Mouse (Mus musculus) G1E (cell line): Measurements from ENCODE around the gene Me1. TPM values are rescaled to one million over a fixed set of nuclear protein-coding genes. Genes with fewer than 3 reads are reported as not detected.

Experiments
- ATAC-seq: 2 replicates; pipeline ENCODE4 v1.8.0; 2016; ENCODE audit warnings: mild to moderate bottlenecking; ENCODE audit not compliant: insufficient number of reproducible peaks, poor library complexity, low FRiP score, severe bottlenecking; ENCODE audit errors: extremely low read depth
- DNase-seq: peaks from one replicate; pipeline ENCODE4 v3.0.0; 2012; ENCODE audit warnings: low spot score
- H3K27me3 ChIP-seq: 2 replicates; pipeline ENCODE4 v1.6.1; 2012; ENCODE audit warnings: mild to moderate bottlenecking, low read length, inconsistent platforms; ENCODE audit not compliant: insufficient read depth
- H3K36me3 ChIP-seq: replicated peaks from 2 replicates; pipeline ENCODE3; 2012; ENCODE audit warnings: mild to moderate bottlenecking, inconsistent platforms
- H3K4me1 ChIP-seq: 2 replicates; pipeline ENCODE4 v1.6.1; 2012; ENCODE audit warnings: low read depth, low read length, inconsistent platforms, mixed read lengths; ENCODE audit not compliant: insufficient read depth
- H3K4me3 ChIP-seq: 2 replicates; pipeline ENCODE4 v1.5.1; 2012; ENCODE audit warnings: low read depth, mild to moderate bottlenecking, inconsistent platforms, low read length, moderate library complexity, mixed read lengths
- H3K9me3 ChIP-seq: replicated peaks from 2 replicates; pipeline ENCODE4 v1.6.1; 2012; ENCODE audit warnings: inconsistent platforms
- CTCF ChIP-seq: IDR thresholded peaks from 2 replicates; pipeline ENCODE4 v1.5.1; 2012; ENCODE audit warnings: low read depth, low read length, inconsistent platforms, mixed read lengths
- GATA1 ChIP-seq: IDR thresholded peaks from 2 replicates; pipeline ENCODE4 v1.6.1; 2012; ENCODE audit warnings: borderline replicate concordance, low read length, inconsistent platforms, mixed read lengths
- GATA2 ChIP-seq: IDR thresholded peaks from 2 replicates; pipeline ENCODE4 v1.6.1; 2012; ENCODE audit warnings: low read depth, low read length, inconsistent platforms, borderline replicate concordance
- POLR2AphosphoS5 ChIP-seq: IDR thresholded peaks from 2 replicates; pipeline ENCODE4 v1.6.1; 2012; ENCODE audit warnings: low read depth, low read length, inconsistent platforms; ENCODE audit not compliant: insufficient replicate concordance
- TAL1 ChIP-seq: conservative IDR thresholded peaks from 2 replicates; pipeline ENCODE4 v1.6.1; 2012; ENCODE audit warnings: low read depth, low read length, inconsistent platforms, mixed read lengths
- polyA plus RNA-seq: library from polyadenylated mRNA; stranded (reverse); fragments of >175 nt; gene quantifications from 2 replicates; pipeline ENCODE4 v1.2.3, GENCODE M21; 2012
- total RNA-seq, 2 experiments: library from RNA; stranded (forward) in 1 of 2; stranded (reverse) in 1 of 2; fragments of 200-1000 nt in 1 of 2; fragments of >200 nt in 1 of 2; fragmentation: Nextera tagmentation in 1 of 2; gene quantifications; 2 replicates each; pipeline ENCODE4 v1.2.3; 2014 to 2017

Gene Me1
- total and polyA plus RNA-seq, 3 experiments: 1.7 to 3.1 (median 2.1) TPM

- H3K36me3 ChIP-seq: peaks cover 3% of the 10 kb centered on the region
- peaks cover 5% of the 10 kb centered on the region; the same call in 1 of the 2 replicates for H3K4me1 ChIP-seq
- peak; percentile 77 for TF ChIP-seq CTCF
- no peak for TF ChIP-seq GATA2
- TF ChIP-seq TAL1: no peak
- no peak for TF ChIP-seq POLR2AphosphoS5
- TF ChIP-seq GATA1: no peak
- H3K9me3 ChIP-seq: no peaks in the 10 kb centered on the region
- ATAC-seq: peak; percentile 78
- DNase-seq: peak; percentile 40
- H3K4me3 ChIP-seq: no peak overlapping the region
- H3K27me3 ChIP-seq: no peaks in the 10 kb centered on the region
These were observed 112.0 kb downstream of the Me1 start for GRCm38 (mm10) chr9:86583740-86584139.

GRCm38 (mm10) chr9:86579657-86580056, 116.1 kb downstream of the Me1 start:
- Histone ChIP-seq H3K36me3 (peaks cover 3% of the 10 kb centered on the region), H3K9me3 (no peaks in the 10 kb centered on the region), H3K27me3 (no peaks in the 10 kb centered on the region), H3K4me1 (no peaks in the 10 kb centered on the region), H3K4me3 (no peak overlapping the region)
- ATAC-seq (no peak), DNase-seq (no peak)
- no peak for TF ChIP-seq CTCF
- TF ChIP-seq GATA1: no peak
- TF ChIP-seq POLR2AphosphoS5: no peak
- TF ChIP-seq GATA2: no peak
- TF ChIP-seq TAL1: no peak

- H3K9me3 ChIP-seq: no peaks in the 10 kb centered on the region
- DNase-seq (no peak), ATAC-seq (no peak)
- TF ChIP-seq GATA1 (no peak), GATA2 (no peak), POLR2AphosphoS5 (no peak)
- no peak overlapping the region for H3K4me3 ChIP-seq
- H3K36me3 ChIP-seq: peaks cover 8% of the 10 kb centered on the region
- H3K27me3 ChIP-seq: no peaks in the 10 kb centered on the region
- peaks cover 17% of the 10 kb centered on the region for H3K4me1 ChIP-seq
These were observed 120.6 kb downstream of the Me1 start for GRCm38 (mm10) chr9:86575178-86575577.

- no peak overlapping the region for H3K4me3 ChIP-seq
- no peaks in the 10 kb centered on the region for H3K9me3 ChIP-seq
- TF ChIP-seq TAL1 (no peak), POLR2AphosphoS5 (no peak), GATA2 (no peak), CTCF (no peak), GATA1 (no peak)
- H3K27me3 ChIP-seq: no peaks in the 10 kb centered on the region
- no peak for ATAC-seq
- H3K36me3 ChIP-seq: peaks cover 20% of the 10 kb centered on the region
- DNase-seq: no peak
- H3K4me1 ChIP-seq: peaks cover 17% of the 10 kb centered on the region
These were observed 122.0 kb downstream of the Me1 start for GRCm38 (mm10) chr9:86573616-86574303.

GRCm38 (mm10) chr9:86572636-86573291, 123.0 kb downstream of the Me1 start:
- H3K9me3 ChIP-seq: no peaks in the 10 kb centered on the region
- TF ChIP-seq POLR2AphosphoS5 (no peak), TAL1 (no peak), CTCF (peak; percentile 65)
- ATAC-seq (0 out of 2 replicates have a peak, but pooled peaks have one; percentile 29), DNase-seq (peak; percentile 27)
- peak overlapping the region; percentile 95; the same call in 1 of the 2 replicates for H3K4me3 ChIP-seq
- H3K27me3 ChIP-seq: no peaks in the 10 kb centered on the region
- H3K36me3 ChIP-seq: peaks cover 28% of the 10 kb centered on the region
- H3K4me1 ChIP-seq: peaks cover 17% of the 10 kb centered on the region

GRCm38 (mm10) chr9:86572196-86572595, 123.6 kb downstream of the Me1 start:
- TF ChIP-seq GATA2 (no peak), TAL1 (no peak), GATA1 (no peak), POLR2AphosphoS5 (no peak), CTCF (no peak)
- H3K27me3 ChIP-seq: no peaks in the 10 kb centered on the region
- peaks cover 32% of the 10 kb centered on the region for H3K36me3 ChIP-seq
- H3K9me3 ChIP-seq: no peaks in the 10 kb centered on the region
- peak; percentile 50 for DNase-seq
- peaks cover 17% of the 10 kb centered on the region for H3K4me1 ChIP-seq
- H3K4me3 ChIP-seq: peak overlapping the region; percentile 95
- no peak for ATAC-seq
